Comparison of ENCODE assay signal across 15 mouse cellular contexts in the genomic region with DNA sequence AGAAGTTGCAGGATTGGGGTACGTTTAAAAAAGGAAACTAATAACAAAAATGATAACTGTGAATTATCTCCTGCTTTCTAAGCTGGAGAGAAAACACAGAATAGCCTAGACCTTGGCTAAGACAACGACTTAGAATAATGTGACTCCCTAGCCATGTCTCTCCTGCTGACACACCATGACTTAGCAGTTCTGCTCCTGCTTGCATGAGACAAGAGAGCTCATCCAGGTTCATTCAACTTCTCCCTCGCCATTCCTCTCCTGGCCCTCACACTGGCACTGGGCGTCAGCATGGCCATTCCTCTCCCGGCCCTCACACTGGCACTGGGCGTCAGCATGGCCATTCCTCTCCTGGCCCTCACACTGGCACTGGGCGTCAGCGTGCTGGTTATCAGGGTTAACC. TPM values are rescaled to one million over a fixed set of nuclear protein-coding genes. Genes with fewer than 3 reads are reported as not detected.
A peak's percentile ranks its signal among the peaks of the same experiment; 100 is the strongest.
DNase-seq lines count a peak whose midpoint lies in the region; ATAC-seq and TF ChIP-seq lines count a peak whose summit lies in the region.
"Had no signal": no experiment of that assay in that cellular context is flagged by ENCODE, and none has a peak within 500 bp of the region (broad histone marks: within the 10 kb centered on the region; RNA-seq: fewer than 3 reads in every experiment).

No protein-coding gene starts in this region.

- H3K9me3 ChIP-seq in hindbrain, embryonic 10.5 days = no peaks in the 10 kb centered on the region
- no peaks in the 10 kb centered on the region for H3K9me3 ChIP-seq in hindbrain, embryonic 12.5 days (replicated peaks)
- no peaks in the 10 kb centered on the region for H3K9me3 ChIP-seq in embryonic facial prominence, embryonic 10.5 days
- no peaks in the 10 kb centered on the region for H3K9me3 ChIP-seq in liver, postnatal 0 days (ENCODE audit: low read length)
- no peaks in the 10 kb centered on the region for H3K9me3 ChIP-seq in forebrain, embryonic 15.5 days
- H3K9me3 ChIP-seq: forebrain, embryonic 12.5 days; limb, embryonic 13.5 days; midbrain, embryonic 13.5 days; neural tube, embryonic 15.5 days had no signal

- H3K4me1 ChIP-seq in hindbrain, embryonic 10.5 days (replicated peaks) = peaks cover 23% of the 10 kb centered on the region
- H3K4me1 ChIP-seq in hindbrain, embryonic 12.5 days = peaks cover 18% of the 10 kb centered on the region
- H3K4me1 ChIP-seq in embryonic facial prominence, embryonic 10.5 days = peaks cover 21% of the 10 kb centered on the region
- peaks cover 36% of the 10 kb centered on the region for H3K4me1 ChIP-seq in liver, postnatal 0 days (ENCODE audit: insufficient read depth)
- H3K4me1 ChIP-seq in forebrain, embryonic 15.5 days = peaks cover 18% of the 10 kb centered on the region

- no peak overlapping the region for H3K9ac ChIP-seq in hindbrain, embryonic 12.5 days
- peak overlapping the region; percentile 59 for H3K9ac ChIP-seq in liver, postnatal 0 days (replicated peaks)
- H3K9ac ChIP-seq in forebrain, embryonic 15.5 days (replicated peaks) = no peak overlapping the region
- H3K9ac ChIP-seq: forebrain, embryonic 12.5 days; limb, embryonic 13.5 days; midbrain, embryonic 13.5 days; neural tube, embryonic 15.5 days had no signal

- peak overlapping the region; percentile 36; the same call in 1 of the 2 replicates for H3K27ac ChIP-seq in hindbrain, embryonic 10.5 days
- no peak overlapping the region for H3K27ac ChIP-seq in hindbrain, embryonic 12.5 days
- 0 out of 2 replicates have a peak overlapping the region, but pooled peaks have one; percentile 35 for H3K27ac ChIP-seq in embryonic facial prominence, embryonic 10.5 days (replicated peaks)
- H3K27ac ChIP-seq in liver, postnatal 0 days (ENCODE audit: low read depth) = peak overlapping the region; percentile 100
- no peak overlapping the region for H3K27ac ChIP-seq in forebrain, embryonic 15.5 days (replicated peaks)
- H3K27ac ChIP-seq: forebrain, embryonic 12.5 days; limb, embryonic 13.5 days; midbrain, embryonic 13.5 days; neural tube, embryonic 15.5 days had no signal

- peak; percentile 62; the same call in 1 of the 2 replicates for TF ChIP-seq EP300 in liver, postnatal 0 days (IDR thresholded peaks at IDR 0.05; ENCODE audit: low read depth)

- H3K4me2 ChIP-seq in hindbrain, embryonic 12.5 days (replicated peaks) = no peak overlapping the region
- H3K4me2 ChIP-seq in liver, postnatal 0 days (ENCODE audit: low read depth, low read length) = peak overlapping the region; percentile 75
- no peak overlapping the region for H3K4me2 ChIP-seq in forebrain, embryonic 15.5 days (replicated peaks)
- H3K4me2 ChIP-seq: forebrain, embryonic 12.5 days; limb, embryonic 13.5 days; midbrain, embryonic 13.5 days; neural tube, embryonic 15.5 days had no signal

- no peak overlapping the region for H3K4me3 ChIP-seq in hindbrain, embryonic 10.5 days
- no peak overlapping the region for H3K4me3 ChIP-seq in hindbrain, embryonic 12.5 days
- H3K4me3 ChIP-seq in embryonic facial prominence, embryonic 10.5 days = no peak overlapping the region
- H3K4me3 ChIP-seq in liver, postnatal 0 days (ENCODE audit: low read depth, low read length) = peak overlapping the region; percentile 92; the same call in 1 of the 2 replicates
- H3K4me3 ChIP-seq in forebrain, embryonic 15.5 days = no peak overlapping the region
- H3K4me3 ChIP-seq: forebrain, embryonic 12.5 days; limb, embryonic 13.5 days; midbrain, embryonic 13.5 days; neural tube, embryonic 15.5 days had no signal

- peaks cover 10% of the 10 kb centered on the region for H3K36me3 ChIP-seq in hindbrain, embryonic 10.5 days
- H3K36me3 ChIP-seq in hindbrain, embryonic 12.5 days = peaks cover 5% of the 10 kb centered on the region
- H3K36me3 ChIP-seq in embryonic facial prominence, embryonic 10.5 days (replicated peaks) = peaks cover 13% of the 10 kb centered on the region
- H3K36me3 ChIP-seq in liver, postnatal 0 days (replicated peaks; ENCODE audit: insufficient read depth, low read length) = peaks cover 27% of the 10 kb centered on the region
- H3K36me3 ChIP-seq in forebrain, embryonic 15.5 days = peaks cover 6% of the 10 kb centered on the region; the same call in 1 of the 2 replicates

- TF ChIP-seq CTCF in liver, postnatal 0 days (IDR thresholded peaks at IDR 0.05; ENCODE audit: low read depth) = no peak

- ATAC-seq in hindbrain, embryonic 12.5 days (ENCODE audit: low FRiP score) = no peak
- ATAC-seq in liver, postnatal 0 days = peak; percentile 22
- ATAC-seq in forebrain, embryonic 15.5 days (replicated peaks) = no peak
- ATAC-seq: midbrain, embryonic 13.5 days had no signal

- H3K27me3 ChIP-seq in hindbrain, embryonic 10.5 days (ENCODE audit: insufficient read depth, poor library complexity, severe bottlenecking) = no peaks in the 10 kb centered on the region
- H3K27me3 ChIP-seq in hindbrain, embryonic 12.5 days = no peaks in the 10 kb centered on the region
- no peaks in the 10 kb centered on the region for H3K27me3 ChIP-seq in embryonic facial prominence, embryonic 10.5 days (replicated peaks; ENCODE audit: low read depth, poor library complexity, severe bottlenecking)
- no peaks in the 10 kb centered on the region for H3K27me3 ChIP-seq in liver, postnatal 0 days (ENCODE audit: insufficient read depth, low read length)
- H3K27me3 ChIP-seq in forebrain, embryonic 15.5 days = no peaks in the 10 kb centered on the region
- H3K27me3 ChIP-seq: forebrain, embryonic 12.5 days; limb, embryonic 13.5 days; midbrain, embryonic 13.5 days; neural tube, embryonic 15.5 days had no signal

- 89% methylated on average over 8 of the region's 8 CpGs for WGBS in hindbrain, embryonic 10.5 days
- WGBS in hindbrain, embryonic 12.5 days = 86% methylated on average over 8 of the region's 8 CpGs
- WGBS in embryonic facial prominence, embryonic 10.5 days = 90% methylated on average over 8 of the region's 8 CpGs
- WGBS in liver, postnatal 0 days (ENCODE audit: insufficient replicate concordance) = 40% methylated on average over 8 of the region's 8 CpGs
- WGBS in forebrain, embryonic 15.5 days = 89% methylated on average over 8 of the region's 8 CpGs

- no peak for DNase-seq in hindbrain, embryonic 10.5 days (ENCODE audit: low spot score)
- DNase-seq in MEL-GATA-1-ER (ENCODE audit: extremely low read depth, low read depth) = peak; percentile 69
- DNase-seq in embryonic facial prominence, embryonic 10.5 days (ENCODE audit: low spot score) = no peak
- DNase-seq in liver, postnatal 0 days = peak; percentile 49
- DNase-seq in frontal cortex, adult 2 months (ENCODE audit: extremely low spot score in 1 of 2, low spot score in 1 of 2) = no peak
- no peak for DNase-seq in right cerebral cortex, postnatal 10 days (ENCODE audit: low spot score in 2 of 2)
- DNase-seq: cerebellum, postnatal 10 days; kidney, postnatal 14 days; thymus, postnatal 36 days had no signal

RNA-seq across cellular contexts. Expression of a gene that starts 4.7 kb away (rescaled TPM):
- 94.9 and 101 TPM in 2 replicates for polyA plus RNA-seq in hindbrain, embryonic 10.5 days (2016; fragmentation: Nextera tagmentation; extraction: Ambion mirVana)
- polyA plus RNA-seq in hindbrain, embryonic 12.5 days (2016; fragmentation: Nextera tagmentation; extraction: Ambion mirVana) = 91.6 and 107 TPM in 2 replicates
- polyA plus RNA-seq in embryonic facial prominence, embryonic 10.5 days (2016; fragmentation: Nextera tagmentation; extraction: Ambion mirVana) = 84.9 and 85.6 TPM in 2 replicates
- polyA plus RNA-seq in liver, postnatal 0 days (2015; fragmentation: Nextera tagmentation; extraction: Ambion mirVana) = 245 and 267 TPM in 2 replicates
- 65.4 and 69.0 TPM in 2 replicates for polyA plus RNA-seq in forebrain, embryonic 15.5 days (2015; fragmentation: Nextera tagmentation; extraction: Ambion mirVana)
- polyA plus RNA-seq in frontal cortex, adult 2 months (2012; rRNA removed) = 41.8 and 42.7 TPM in 2 replicates

Comparison
In these comparisons a context has a peak if more than half of its experiments do, and no peak if none do; other contexts are left out.
1. H3K27ac ChIP-seq: peak in hindbrain, embryonic 10.5 days (single experiment), embryonic facial prominence, embryonic 10.5 days (single experiment) and liver, postnatal 0 days (single experiment); none in hindbrain, embryonic 12.5 days (single experiment) and forebrain, embryonic 15.5 days (single experiment).
2. DNase-seq: peak in MEL-GATA-1-ER (single experiment) and liver, postnatal 0 days (single experiment); none in hindbrain, embryonic 10.5 days (single experiment), embryonic facial prominence, embryonic 10.5 days (single experiment), frontal cortex, adult 2 months (0 of 2) and right cerebral cortex, postnatal 10 days (0 of 2).